Mouse (Mus musculus) megakaryocyte progenitor cell, adult 5-6 weeks (primary cell): ENCODE data around the gene Sbds. TPM values are rescaled to one million over a fixed set of nuclear protein-coding genes. Genes with fewer than 3 reads are reported as not detected.

ENCODE experiments used
- ATAC-seq: replicated peaks from 2 replicates; pipeline ENCODE4 v1.8.0; 2016; ENCODE audit warnings: mild to moderate bottlenecking, moderate TSS enrichment, inconsistent platforms; ENCODE audit not compliant: poor library complexity
- total RNA-seq, 2 experiments: library from RNA; stranded (forward) in 1 of 2; stranded (reverse) in 1 of 2; fragments of 157-497, 149-512 nt in 1 of 2; fragments of 200-1000 nt in 1 of 2; gene quantifications; 2 replicates each; pipeline versions ENCODE4 v1.2.3 to v1.2.4; 2015 to 2017

The Sbds gene
- total RNA-seq (2015) = 48.9 and 54.6 TPM in 2 replicates
- total RNA-seq (2017) = 91.9 and 103 TPM in 2 replicates

GRCm38 (mm10) chr5:130255017-130255720 lies at the start of gene Sbds, which contains the start of gene Tyw1:
Sbds (minus strand) TSS chr5:130255530.
Tyw1 (plus strand) TSS chr5:130255619.
- peak; percentile 79 for ATAC-seq

DNA sequence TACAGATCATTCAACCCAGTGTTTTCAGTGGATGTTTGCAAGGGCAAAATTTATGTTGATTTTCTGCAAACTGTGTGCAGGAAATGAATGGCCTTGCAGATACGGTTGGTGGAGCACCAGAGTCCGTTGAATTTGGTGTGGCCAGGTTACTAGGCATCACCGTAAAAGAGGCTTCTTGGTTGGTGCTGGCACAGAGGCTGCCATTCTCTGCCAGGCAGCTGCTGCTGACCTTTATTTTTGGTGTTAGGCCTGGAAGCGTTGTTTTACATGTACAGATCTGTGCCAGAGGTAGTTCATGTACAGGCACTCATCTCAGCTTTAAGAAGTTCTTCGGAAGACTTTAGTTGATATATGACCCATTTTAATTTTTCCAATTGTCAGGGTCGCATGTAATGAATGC lies 48.3 kb upstream of the Sbds start:
- no peak for ATAC-seq

GRCm38 (mm10) chr5:130299526-130299925 lies 44.2 kb upstream of the Sbds start:
- no peak for ATAC-seq

GRCm38 (mm10) chr5:130298831-130299460 lies 43.6 kb upstream of the Sbds start:
- no peak for ATAC-seq

- ATAC-seq = peak; percentile 66
Measured at GRCm38 (mm10) chr5:130296071-130296470, 40.7 kb upstream of the Sbds start.

DNA sequence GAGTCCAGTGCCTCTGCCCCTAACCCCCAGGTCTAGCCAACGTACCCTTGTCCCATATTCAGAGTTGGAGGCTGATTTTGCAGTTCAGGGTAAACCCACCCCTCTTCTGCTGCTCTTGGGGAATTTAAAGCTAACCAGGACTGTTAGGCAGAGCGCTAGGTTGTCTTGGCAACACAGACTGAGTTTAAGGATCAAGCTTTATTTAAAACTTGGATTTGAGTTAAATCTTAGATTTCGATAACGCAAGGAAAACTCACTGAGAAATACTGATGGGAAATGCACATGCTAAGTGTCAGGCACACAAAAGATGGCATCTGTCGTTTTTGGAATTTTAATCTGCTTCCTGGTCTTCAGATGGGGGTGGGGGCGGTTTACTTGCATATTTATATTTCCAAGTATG lies 39.3 kb upstream of the Sbds start:
- no peak for ATAC-seq

- ATAC-seq = no peak
Measured at GRCm38 (mm10) chr5:130293941-130294340, 38.6 kb upstream of the Sbds start.

- ATAC-seq = no peak
Measured at GRCm38 (mm10) chr5:130292976-130293375, 37.6 kb upstream of the Sbds start.

GRCm38 (mm10) chr5:130290775-130291174 lies 35.4 kb upstream of the Sbds start:
- ATAC-seq = no peak

GRCm38 (mm10) chr5:130290242-130290641 lies 34.9 kb upstream of the Sbds start:
- peak; percentile 58 for ATAC-seq

GRCm38 (mm10) chr5:130288106-130288505 lies 32.8 kb upstream of the Sbds start:
- ATAC-seq = no peak

DNA sequence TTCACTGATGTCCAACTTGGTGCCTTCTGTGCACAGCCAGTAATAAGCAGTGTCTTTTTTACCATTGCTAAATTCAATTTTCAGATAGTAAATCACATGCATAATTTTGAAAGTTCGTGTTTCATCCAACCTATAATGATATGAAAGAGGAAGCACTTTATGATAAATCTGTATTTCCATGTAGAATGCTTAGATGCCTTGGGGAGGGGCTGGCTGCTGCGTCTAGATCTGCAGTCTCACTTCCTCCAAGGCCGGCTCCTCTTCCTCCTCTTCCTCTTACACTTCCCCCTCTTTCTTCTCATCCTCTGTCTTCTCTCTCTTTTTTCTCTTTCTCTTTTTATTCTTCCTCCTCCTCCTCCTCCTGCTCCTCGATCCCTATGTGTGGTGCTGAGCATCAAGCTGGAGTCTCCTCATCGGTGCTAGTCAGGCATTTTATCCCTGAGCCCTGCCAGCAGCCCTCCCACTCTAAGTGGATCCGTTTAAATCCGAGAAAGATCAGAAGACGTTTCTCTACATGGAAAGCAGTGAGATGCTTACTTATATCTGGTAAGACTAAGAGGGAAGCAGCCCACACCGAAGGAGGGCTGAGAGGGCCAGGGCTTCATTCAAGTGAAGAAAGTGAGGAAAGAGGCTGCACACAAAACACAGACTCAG lies 27.9 kb upstream of the Sbds start:
- ATAC-seq = peak; percentile 50

DNA sequence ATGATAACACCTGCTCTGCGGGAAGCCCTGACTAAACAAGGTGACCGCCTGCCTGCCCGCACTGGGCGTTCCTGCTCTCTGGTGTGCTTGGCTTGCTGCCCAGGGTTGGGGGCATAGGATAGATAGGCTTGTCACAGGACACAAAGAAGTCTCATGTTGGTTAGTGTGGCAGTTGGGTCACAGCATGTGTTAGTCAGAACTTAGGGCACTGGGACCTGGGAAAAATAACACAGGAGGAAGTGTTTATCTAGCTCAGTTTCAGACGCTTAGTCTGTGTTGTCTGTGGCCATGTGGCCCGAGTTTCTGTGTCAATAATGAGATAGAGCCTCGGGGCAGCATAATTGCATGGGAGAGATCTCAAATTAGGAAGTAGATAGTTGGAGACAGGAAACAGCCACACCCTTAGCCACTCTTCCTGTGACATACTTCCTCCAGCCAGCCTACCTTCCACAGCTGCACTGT lies 22.7 kb upstream of the Sbds start:
- peak; percentile 74 for ATAC-seq

DNA sequence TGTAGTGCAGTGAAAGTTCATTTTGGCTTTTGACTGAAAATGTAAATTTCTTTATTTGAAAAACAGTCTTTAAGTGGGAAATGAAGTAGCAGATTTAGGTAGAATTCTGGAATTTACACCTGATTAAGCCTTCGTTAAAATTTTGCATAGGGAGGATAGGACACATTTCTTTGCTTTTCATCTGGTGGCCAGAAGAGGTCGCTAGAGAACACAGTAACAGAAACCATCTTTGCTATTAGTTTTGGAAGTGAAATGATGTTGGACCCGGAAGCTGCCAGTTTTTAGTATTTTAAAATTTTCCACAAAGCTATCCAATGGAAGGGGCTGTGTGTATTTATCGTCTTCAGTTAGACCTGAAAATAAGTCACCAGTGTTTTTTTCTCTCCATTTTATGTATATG lies 20.2 kb upstream of the Sbds start:
- ATAC-seq = peak; percentile 60

DNA sequence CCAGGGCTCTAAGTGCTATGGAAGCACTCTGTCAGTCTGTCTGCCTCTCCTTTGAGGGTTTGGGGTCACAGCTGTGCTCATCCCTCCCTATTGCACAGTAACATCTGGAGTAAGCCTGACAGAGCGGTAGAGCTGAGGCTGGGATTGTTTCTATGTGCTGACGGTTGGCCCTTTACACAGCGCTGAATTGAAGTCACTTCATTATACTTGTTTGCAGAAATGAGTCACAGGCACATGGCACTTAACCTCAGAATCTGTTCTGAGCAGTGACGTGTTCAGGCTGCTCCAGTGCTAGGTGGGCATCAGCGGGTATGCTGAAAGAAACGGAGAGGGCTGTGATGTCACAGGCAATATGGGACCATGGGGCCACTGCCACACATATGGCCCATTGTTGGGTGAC lies 17.7 kb upstream of the Sbds start:
- no peak for ATAC-seq

DNA sequence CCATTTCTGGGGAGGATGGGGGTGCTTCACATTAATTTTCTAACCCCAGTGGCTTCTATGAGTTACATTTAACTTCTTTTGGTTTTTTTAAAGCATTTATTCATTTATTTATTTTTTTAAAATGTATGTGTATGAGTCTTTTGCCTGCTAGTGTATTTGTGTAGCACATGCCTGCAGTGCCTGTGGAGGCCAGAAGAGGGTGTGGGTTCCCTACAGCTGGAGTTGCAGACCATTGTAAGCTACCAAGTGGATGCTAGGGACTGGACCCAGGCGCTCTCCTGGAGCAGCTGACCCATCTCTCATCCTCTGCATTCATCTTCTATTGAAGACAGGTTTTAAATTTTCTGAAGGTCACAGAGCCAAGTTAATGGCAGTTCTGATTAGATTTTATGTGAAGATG lies 17.0 kb upstream of the Sbds start:
- ATAC-seq = peak; percentile 66

GRCm38 (mm10) chr5:130268976-130269375 lies 13.6 kb upstream of the Sbds start:
- ATAC-seq = no peak

- ATAC-seq = peak; percentile 84
Measured at GRCm38 (mm10) chr5:130267316-130267715, 12.0 kb upstream of the Sbds start.

DNA sequence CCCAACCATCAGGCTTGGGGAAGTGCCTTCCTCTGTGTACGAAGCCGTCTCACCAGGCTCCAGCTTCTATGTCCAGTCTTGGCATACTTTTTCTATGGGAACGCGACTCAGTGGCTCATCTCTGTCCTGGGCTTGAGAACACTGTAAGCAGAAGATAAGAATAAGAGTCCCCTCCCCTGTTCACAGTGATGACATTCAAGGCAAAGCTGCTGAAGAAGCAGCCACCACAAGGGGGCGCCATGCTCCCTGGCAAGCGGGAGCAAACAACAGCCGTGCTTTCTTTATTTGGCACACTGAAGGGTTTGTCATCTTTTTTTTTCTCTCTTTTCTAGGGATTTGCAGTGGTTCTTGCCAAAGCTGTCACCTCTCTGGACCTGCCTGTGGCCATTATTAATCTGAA lies 11.3 kb upstream of the Sbds start:
- ATAC-seq = peak; percentile 64

GRCm38 (mm10) chr5:130264433-130265005 lies 9.2 kb upstream of the Sbds start:
- no peak for ATAC-seq

DNA sequence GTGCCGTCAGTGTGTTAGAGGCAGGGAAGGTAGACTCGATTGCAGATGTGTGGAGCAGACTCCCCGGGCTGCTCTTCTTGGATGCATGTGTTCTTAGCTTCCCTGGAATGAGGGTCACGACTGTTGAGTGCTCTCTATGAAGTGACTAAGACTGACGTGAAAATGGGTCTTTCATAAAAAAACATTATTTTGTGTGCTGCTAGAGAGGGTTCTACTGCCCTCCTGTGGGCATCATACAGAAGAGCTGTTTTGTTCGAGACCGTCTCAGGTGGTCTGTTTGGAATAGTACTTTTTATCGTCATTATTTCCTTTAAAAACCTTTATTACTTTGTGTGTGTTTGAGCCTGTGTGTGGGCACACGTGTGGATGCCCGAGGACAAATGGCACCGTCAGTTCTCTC lies 8.1 kb upstream of the Sbds start:
- 0 out of 2 replicates have a peak, but pooled peaks have one; percentile 49 for ATAC-seq

DNA sequence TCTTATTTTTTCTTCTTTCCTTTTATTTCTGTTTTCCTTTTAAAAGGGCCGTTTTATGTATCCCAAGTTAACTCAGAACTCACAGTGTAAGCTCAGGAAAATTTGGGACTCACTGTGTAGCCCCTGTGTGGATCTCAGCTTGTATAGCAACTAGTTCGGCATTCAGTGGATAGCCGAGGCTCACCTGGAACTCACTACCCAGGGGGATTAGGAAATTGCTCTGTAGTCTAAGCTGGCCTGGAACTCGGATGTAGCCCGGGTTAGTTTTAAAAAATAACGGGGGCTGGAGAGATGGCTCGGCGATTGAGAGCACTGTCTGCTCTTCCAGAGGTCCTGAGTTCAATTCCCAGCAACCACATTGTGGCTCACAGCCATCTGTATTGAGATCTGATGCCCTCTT lies 2.0 kb upstream of the Sbds start:
- ATAC-seq = no peak
